Mouse (Mus musculus): ENCODE results near the gene Blzf1. TPM values are rescaled to one million over a fixed set of nuclear protein-coding genes. Genes with fewer than 3 reads are reported as not detected.

The Blzf1 gene
- total RNA-seq, 2 experiments from 2014 or later: 19.8 to 24.3 TPM

GRCm38 (mm10) chr1:164301949-164302348, 5.3 kb downstream of the Blzf1 start:
- intact Hi-C loops (cut with DNase I): no loop called here

GRCm38 (mm10) chr1:164296473-164296872, 10.8 kb downstream of the Blzf1 start:
- no peak for DNase-seq
- intact Hi-C loops (cut with DNase I): no loop called here

More at GRCm38 (mm10) chr1:164301949-164302348, 5.3 kb downstream of the Blzf1 start:
- DNase-seq: no peak

GRCm38 (mm10) chr1:164294071-164294470, 13.2 kb downstream of the Blzf1 start:
- no peak for DNase-seq
- intact Hi-C loops (cut with DNase I): no loop called here

- intact Hi-C loops (cut with DNase I): no loop called here
- DNase-seq: no peak
Measured at GRCm38 (mm10) chr1:164292040-164292439, 15.2 kb downstream of the Blzf1 start.

GRCm38 (mm10) chr1:164287406-164287805, 19.9 kb downstream of the Blzf1 start:
- intact Hi-C loops (cut with DNase I): no loop called here
- peak; percentile 78 for DNase-seq

GRCm38 (mm10) chr1:164284007-164284406, 23.3 kb downstream of the Blzf1 start:
- intact Hi-C loops (cut with DNase I): no loop called here
- DNase-seq: no peak

- no peak for DNase-seq
- intact Hi-C loops (cut with DNase I): no loop called here
Measured at GRCm38 (mm10) chr1:164279332-164279731, 28.0 kb downstream of the Blzf1 start.

GRCm38 (mm10) chr1:164276552-164276951, 30.7 kb downstream of the Blzf1 start:
- intact Hi-C loops (cut with DNase I): no loop called here

GRCm38 (mm10) chr1:164275455-164275954, 31.8 kb downstream of the Blzf1 start, which contains the start of gene Ccdc181:
Ccdc181 (plus strand) TSS chr1:164275585.
- intact Hi-C loops (cut with DNase I): no loop called here
- peak; percentile 96 for DNase-seq

More at GRCm38 (mm10) chr1:164276552-164276951, 30.7 kb downstream of the Blzf1 start:
- no peak for DNase-seq

- intact Hi-C loops (cut with DNase I): no loop called here
Measured at GRCm38 (mm10) chr1:164273659-164274058, 33.6 kb downstream of the Blzf1 start.

GRCm38 (mm10) chr1:164270941-164271340, 36.3 kb downstream of the Blzf1 start:
- intact Hi-C loops (cut with DNase I): no loop called here
- DNase-seq: no peak

More at GRCm38 (mm10) chr1:164273659-164274058, 33.6 kb downstream of the Blzf1 start:
- DNase-seq: no peak

- intact Hi-C loops (cut with DNase I): no loop called here
- DNase-seq: no peak
Measured at GRCm38 (mm10) chr1:164261553-164261952, 45.7 kb downstream of the Blzf1 start.

GRCm38 (mm10) chr1:164260171-164261028, 46.9 kb downstream of the Blzf1 start:
- DNase-seq: no peak
- intact Hi-C loops (cut with DNase I): no loop called here

- intact Hi-C loops (cut with DNase I): no loop called here
- no peak for DNase-seq
Measured at GRCm38 (mm10) chr1:164254836-164255235, 52.5 kb downstream of the Blzf1 start.

- intact Hi-C loops (cut with DNase I): no loop called here
- no peak for DNase-seq
Measured at GRCm38 (mm10) chr1:164252551-164252950, 54.7 kb downstream of the Blzf1 start.

GRCm38 (mm10) chr1:164251438-164251837, 55.9 kb downstream of the Blzf1 start:
- DNase-seq: no peak
- intact Hi-C loops (cut with DNase I): no loop called here

- intact Hi-C loops (cut with DNase I): no loop called here
- no peak for DNase-seq
Measured at GRCm38 (mm10) chr1:164250391-164251150, 56.7 kb downstream of the Blzf1 start.

GRCm38 (mm10) chr1:164249332-164249711, 58.0 kb downstream of the Blzf1 start:
- DNase-seq: no peak
- intact Hi-C loops (cut with DNase I): no loop called here

GRCm38 (mm10) chr1:164248465-164249331, 58.6 kb downstream of the Blzf1 start, which contains the start of gene Slc19a2:
Slc19a2 (plus strand) TSS chr1:164249046.
- DNase-seq: peak; percentile 99
- intact Hi-C loops (cut with DNase I): no loop called here

- intact Hi-C loops (cut with DNase I): no loop called here
- no peak for DNase-seq
Measured at GRCm38 (mm10) chr1:164247971-164248370, 59.3 kb downstream of the Blzf1 start.
